Mouse (Mus musculus): ENCODE data around the gene Pigw.

DNA sequence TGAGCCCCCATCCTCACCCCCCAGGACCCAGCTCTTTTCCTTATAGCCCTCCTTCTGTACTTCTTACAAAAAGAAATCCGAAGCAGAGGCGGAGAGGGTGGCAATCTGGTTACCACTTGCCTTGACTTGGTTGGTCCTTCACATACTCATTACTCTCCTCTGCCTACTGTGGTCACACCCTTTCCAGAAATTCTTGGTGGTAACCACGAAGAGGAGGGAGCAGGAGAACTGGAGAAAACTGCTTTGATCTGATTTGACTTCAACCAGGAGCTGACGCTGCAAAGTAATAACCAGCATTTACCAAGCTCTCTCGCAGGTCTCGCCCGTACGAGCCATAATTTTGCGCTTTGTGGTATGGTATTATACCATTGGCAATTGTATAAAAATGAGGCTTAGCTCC, 886 bp upstream of the Pigw start:
- TF ChIP-seq CTCF (IDR thresholded peaks at IDR 0.05; ENCODE audit: low read depth), result no peak
- no peak for TF ChIP-seq EP300 (IDR thresholded peaks at IDR 0.05; ENCODE audit: low read depth)

All from liver, embryonic 14.5 days (tissue).